Mouse (Mus musculus) liver, adult 2 months (tissue): ENCODE results near the gene Stap2. TPM values are rescaled to one million over a fixed set of nuclear protein-coding genes. Genes with fewer than 3 reads are reported as not detected.

Experiments used
- DNase-seq: peaks from one replicate; pipeline ENCODE4 v3.0.0-alpha.2; 2011; ENCODE audit warnings: low read depth, low spot score; ENCODE audit errors: extremely low read depth
- H3K27ac ChIP-seq: fragments of 200-500 bp; replicated peaks from 2 replicates; pipeline ENCODE4 v1.5.1; 2012; ENCODE audit warnings: low read depth, mild to moderate bottlenecking, control low read depth, inconsistent platforms, low read length; ENCODE audit not compliant: insufficient read depth
- H3K27me3 ChIP-seq: fragments of 200-500 bp; 2 replicates; pipeline ENCODE4 v1.6.1; 2012; ENCODE audit warnings: mild to moderate bottlenecking, moderate library complexity, low read length, inconsistent platforms; ENCODE audit not compliant: control insufficient read depth, insufficient read depth
- H3K36me3 ChIP-seq: fragments of 200-500 bp; 2 replicates; pipeline ENCODE4 v1.6.1; 2012; ENCODE audit warnings: low read length, inconsistent platforms; ENCODE audit not compliant: control insufficient read depth, insufficient read depth
- H3K4me1 ChIP-seq: fragments of 200-500 bp; 2 replicates; pipeline ENCODE4 v1.6.1; 2011; ENCODE audit warnings: low read length; ENCODE audit not compliant: control insufficient read depth, insufficient read depth
- H3K4me3 ChIP-seq: fragments of 200-500 bp; 2 replicates; pipeline ENCODE4 v1.5.1; 2011; ENCODE audit warnings: low read depth, mild to moderate bottlenecking, control low read depth, low read length, moderate library complexity; ENCODE audit not compliant: insufficient read depth
- H3K79me2 ChIP-seq: fragments of 200-500 bp; 2 replicates; pipeline ENCODE4 v1.6.1; 2012; ENCODE audit warnings: inconsistent platforms, mild to moderate bottlenecking, low read length, moderate library complexity; ENCODE audit not compliant: control insufficient read depth, insufficient read depth
- H3K9ac ChIP-seq: fragments of 200-500 bp; 2 replicates; pipeline ENCODE4 v1.6.1; 2012; ENCODE audit warnings: low read depth, mild to moderate bottlenecking, control low read depth, inconsistent platforms, low read length
- CTCF ChIP-seq: fragments of 200-500 bp; IDR thresholded peaks from 2 replicates; pipeline ENCODE4 v1.5.1; 2011; ENCODE audit warnings: low read depth, low read length, control low read depth
- POLR2A ChIP-seq: fragments of 200-500 bp; IDR thresholded peaks from 2 replicates; pipeline ENCODE4 v1.6.1; 2011; ENCODE audit warnings: low read length, control low read depth; ENCODE audit not compliant: insufficient read depth; ENCODE audit errors: extremely low read depth
- WGBS: fragments of 180-500 bp; shearing (Covaris S2); methylation state at CpG from one replicate; pipeline ENCODE4 v1.1.7; 2018; 5-methylcytosine and 5-hydroxymethylcytosine counted together
- polyA plus RNA-seq: library from polyadenylated mRNA; depleted of rRNA; stranded (reverse); fragments of >200 nt; gene quantifications from 2 replicates; pipeline ENCODE4 v1.2.3, GENCODE M21; 2012
- total RNA-seq: library from RNA; depleted of rRNA; stranded (reverse); fragments of >200 nt; gene quantifications from 2 replicates; pipeline ENCODE4 v1.2.3, GENCODE M21; 2014

The Stap2 gene
- total and polyA plus RNA-seq, 2 experiments = 35.3 to 44.8 TPM

DNA sequence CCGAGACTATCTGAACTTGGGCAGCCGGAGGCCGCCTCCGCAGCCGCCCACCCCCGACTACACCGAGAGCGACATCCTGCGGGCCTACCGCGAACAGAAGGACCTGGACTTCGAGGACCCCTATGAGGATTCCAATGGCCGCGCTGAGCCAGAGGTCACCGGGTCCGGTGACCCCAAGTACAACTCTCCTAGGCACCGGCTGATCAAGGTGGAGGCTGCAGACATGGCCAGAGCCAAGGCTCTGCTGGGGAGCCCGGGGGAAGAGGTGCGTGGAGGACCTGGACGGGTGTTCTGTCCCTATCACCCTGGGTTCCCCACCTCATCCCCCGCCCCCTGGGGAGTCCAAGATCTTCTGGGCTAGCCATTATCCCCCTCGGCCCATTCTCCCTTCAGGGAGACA is 33.9 kb downstream of the Stap2 start:
- H3K27me3 ChIP-seq = peaks cover 13% of the 10 kb centered on the region; the same call in 1 of the 2 replicates
- no peak overlapping the region for H3K27ac ChIP-seq
- no peaks in the 10 kb centered on the region for H3K79me2 ChIP-seq
- DNase-seq = no peak
- TF ChIP-seq CTCF (no peak), POLR2A (no peak)
- WGBS = 46% methylated on average over 22 of the region's 22 CpGs
- 0 out of 2 replicates have a peak, but pooled peaks cover 2% of the 10 kb centered on the region for H3K4me1 ChIP-seq
- H3K4me3 ChIP-seq = no peak overlapping the region
- H3K36me3 ChIP-seq = no peaks in the 10 kb centered on the region
- H3K9ac ChIP-seq = no peak overlapping the region

- Histone ChIP-seq H3K79me2 (no peaks in the 10 kb centered on the region), H3K9ac (peak within 1 kb of the TSS; percentile 42), H3K27me3 (peaks cover 13% of the 10 kb centered on the region; the same call in 1 of the 2 replicates), H3K27ac (no peak within 1 kb of the TSS), H3K36me3 (no peaks in the 10 kb centered on the region), H3K4me1 (no peaks in the 10 kb centered on the region), H3K4me3 (peak within 1 kb of the TSS; percentile 45; the same call in 1 of the 2 replicates)
- no peak for DNase-seq
- WGBS = 13% methylated on average over 54 of the region's 55 CpGs
- TF ChIP-seq CTCF = no peak
- TF ChIP-seq POLR2A = no peak
These were observed 35.2 kb downstream of the Stap2 start, which contains the start of gene Shd for GRCm38 (mm10) chr17:55969966-55970891. Shd (plus strand) TSS chr17:55970467.

DNA sequence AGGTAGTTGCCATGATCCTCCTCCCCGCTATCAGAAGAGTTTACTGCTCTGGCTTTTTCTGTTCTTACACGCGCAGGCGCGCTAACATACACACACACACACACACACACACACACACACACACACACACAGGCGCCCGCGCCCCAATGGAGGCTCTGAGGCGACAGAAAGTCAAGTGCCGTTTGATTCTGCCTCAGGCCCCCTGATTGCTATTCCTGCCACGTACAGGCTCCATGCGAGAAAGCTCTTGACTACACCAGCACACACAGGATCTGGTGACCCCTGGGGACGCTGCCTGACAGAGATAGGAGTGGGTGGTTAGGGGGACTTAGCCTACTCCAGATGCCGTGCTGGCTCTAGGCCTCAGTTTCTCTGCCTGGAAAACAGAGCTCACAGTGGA is 35.8 kb downstream of the Stap2 start:
- TF ChIP-seq CTCF (no peak), POLR2A (no peak)
- H3K4me1 ChIP-seq = no peaks in the 10 kb centered on the region
- peaks cover 13% of the 10 kb centered on the region; the same call in 1 of the 2 replicates for H3K27me3 ChIP-seq
- no peaks in the 10 kb centered on the region for H3K79me2 ChIP-seq
- no peak overlapping the region for H3K4me3 ChIP-seq
- DNase-seq = no peak
- H3K27ac ChIP-seq = no peak overlapping the region
- no peaks in the 10 kb centered on the region for H3K36me3 ChIP-seq
- no peak overlapping the region for H3K9ac ChIP-seq
- WGBS = 64% methylated on average over 14 of the region's 14 CpGs

DNA sequence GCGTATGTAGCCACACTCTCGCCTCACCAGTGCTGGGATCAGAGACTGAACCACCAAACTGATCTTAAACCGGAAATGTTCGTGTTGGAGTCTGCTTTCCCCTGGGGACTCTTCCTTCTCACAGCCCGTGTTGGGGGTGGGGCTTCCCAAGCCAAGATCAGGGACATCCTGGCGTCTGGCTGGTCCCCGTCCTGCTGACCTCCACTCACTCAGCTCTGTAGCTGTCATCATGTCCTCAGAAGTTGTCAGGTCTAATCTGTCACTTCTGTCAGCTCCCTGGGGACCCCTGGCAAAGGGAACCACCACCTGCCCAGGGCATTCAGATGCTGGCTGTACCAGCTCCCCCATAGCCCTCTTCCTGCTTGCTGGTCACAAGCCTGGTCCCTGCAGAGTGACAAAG is 37.2 kb downstream of the Stap2 start:
- WGBS = 76% methylated on average over 7 of the region's 7 CpGs
- Histone ChIP-seq H3K4me3 (no peak overlapping the region), H3K4me1 (no peaks in the 10 kb centered on the region; the same call in 1 of the 2 replicates), H3K79me2 (no peaks in the 10 kb centered on the region), H3K36me3 (no peaks in the 10 kb centered on the region), H3K27me3 (peaks cover 13% of the 10 kb centered on the region; the same call in 1 of the 2 replicates), H3K9ac (no peak overlapping the region), H3K27ac (no peak overlapping the region)
- DNase-seq = no peak
- TF ChIP-seq CTCF (no peak), POLR2A (no peak)

GRCm38 (mm10) chr17:55967186-55967585 is 38.2 kb downstream of the Stap2 start:
- H3K36me3 ChIP-seq = no peaks in the 10 kb centered on the region
- peaks cover 3% of the 10 kb centered on the region; the same call in 1 of the 2 replicates for H3K4me1 ChIP-seq
- no peaks in the 10 kb centered on the region for H3K79me2 ChIP-seq
- H3K27ac ChIP-seq = no peak overlapping the region
- no peak for TF ChIP-seq POLR2A
- no peak for TF ChIP-seq CTCF
- no peak overlapping the region for H3K9ac ChIP-seq
- no peak for DNase-seq
- H3K4me3 ChIP-seq = no peak overlapping the region
- 83% methylated on average over 4 of the region's 4 CpGs for WGBS
- peaks cover 13% of the 10 kb centered on the region; the same call in 1 of the 2 replicates for H3K27me3 ChIP-seq
